Mouse (Mus musculus) neutrophil, adult 59 days (primary cell): Measurements from ENCODE around the gene Rsph10b. TPM values are rescaled to one million over a fixed set of nuclear protein-coding genes. Genes with fewer than 3 reads are reported as not detected.

Experiments used
- total RNA-seq, 2 experiments: library from RNA; stranded (reverse); gene quantifications; 1 replicate in 1 of 2; 2 replicates in 1 of 2; pipeline ENCODE4 v1.2.4; 2023

Rsph10b gene
- total RNA-seq, result under 1 TPM in 1 of 2 experiments, not detected in 1; 0.13 TPM

GRCm38 (mm10) chr5:143932831-143933230 is at the start of gene Rsph10b:
Gene Rsph10b, plus strand, starts transcription at chr5:143933035.

DNA sequence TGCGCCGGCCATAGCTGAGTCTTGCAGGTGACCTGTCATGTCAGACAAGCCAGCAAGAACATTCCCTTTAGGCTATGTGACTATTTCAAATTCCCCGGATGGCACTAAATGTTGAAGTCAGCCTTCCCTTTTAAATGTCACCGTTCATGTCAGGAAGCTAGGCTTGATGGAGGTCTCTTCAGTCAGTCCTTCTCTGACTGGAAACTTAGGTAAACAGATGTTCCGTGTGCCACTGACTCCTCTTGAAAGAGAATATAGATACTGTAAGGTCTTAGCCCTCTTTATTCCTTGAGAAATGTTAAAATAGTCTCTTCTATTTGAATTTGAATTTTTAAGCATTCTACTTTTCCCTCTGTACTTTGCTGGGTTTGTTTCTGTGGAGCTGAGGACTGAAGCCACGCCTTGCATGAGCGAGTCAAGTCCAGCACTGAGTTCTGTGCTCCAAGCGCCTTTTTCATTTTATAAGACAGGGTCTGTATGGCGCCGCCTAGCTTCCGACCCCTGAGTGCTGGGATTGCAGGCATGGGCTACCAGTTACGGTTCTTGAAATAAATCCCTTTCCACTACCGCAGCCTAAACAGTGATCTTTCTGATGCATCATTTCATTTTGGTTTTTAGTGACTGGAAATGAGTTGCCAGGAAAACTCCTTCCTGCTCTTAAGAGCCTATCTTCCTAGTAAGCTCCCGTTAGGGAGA is 35.1 kb upstream of the Rsph10b start, which contains the start of gene Ankrd61:
Gene Ankrd61 (minus strand): TSS at position 51 of the 696 bp plus-strand sequence.

GRCm38 (mm10) chr5:143909417-143910400 is 23.1 kb upstream of the Rsph10b start, which contains the start of the genes Aimp2 and Pms2:
Gene Aimp2, minus strand, starts transcription at chr5:143909847.
Gene Pms2, plus strand, starts transcription at chr5:143909964.

GRCm38 (mm10) chr5:143927875-143928274 is 5.0 kb upstream of the Rsph10b start, which contains the start of gene Gm42421:
Gene Gm42421, plus strand, starts transcription at chr5:143928175.

DNA sequence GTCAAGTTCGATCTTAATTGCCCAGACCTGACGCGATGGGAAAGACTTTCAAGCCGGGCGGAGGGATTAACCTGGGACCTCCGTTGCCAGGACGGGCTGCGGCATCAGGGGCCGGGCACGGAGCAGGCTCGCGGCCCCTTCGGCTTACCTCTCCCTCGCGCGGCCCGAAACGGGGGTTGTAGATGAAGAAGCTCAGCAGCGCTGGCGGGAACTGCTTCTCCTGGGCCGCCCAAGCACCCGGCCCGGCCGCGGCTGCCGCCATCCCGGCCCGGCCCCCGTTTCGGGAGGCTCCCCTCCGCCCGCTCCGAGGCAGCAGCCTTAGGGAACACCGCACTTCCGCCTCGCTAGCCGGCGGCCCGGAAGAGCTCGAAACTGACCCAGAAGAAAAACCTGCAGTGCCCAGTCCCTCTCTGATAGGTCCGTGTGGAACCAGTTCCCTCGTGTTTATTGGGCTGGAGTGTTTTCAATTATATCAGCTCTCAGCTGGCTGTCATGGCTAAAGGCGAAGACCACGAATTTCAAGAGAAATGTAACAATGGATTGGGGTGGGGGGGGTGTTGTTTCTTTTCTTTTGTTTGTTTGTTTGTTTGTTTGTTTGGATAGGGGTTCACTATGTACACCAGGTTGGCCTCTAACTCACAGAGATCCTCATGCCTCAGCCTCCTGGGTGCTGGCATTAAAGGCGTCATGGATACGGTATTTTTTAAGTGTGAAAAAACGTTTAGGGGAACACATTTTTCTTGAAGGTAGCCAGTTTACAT is 81.9 kb downstream of the Rsph10b start, which contains the start of gene Ccz1:
Gene Ccz1 (minus strand): TSS at position 327 of the 761 bp plus-strand sequence.

GRCm38 (mm10) chr5:144026620-144027263 is 93.9 kb downstream of the Rsph10b start, which contains the start of gene Ocm:
Gene Ocm, minus strand, starts transcription at chr5:144026670.

Other genes starting within 250 kb of the Rsph10b start
- 10 to 100 TPM; 16.2 to 21.3 TPM for gene Usp42, start 200.8 kb upstream of the Rsph10b start, total RNA-seq
- gene Eif2ak1, start 115.2 kb upstream of the Rsph10b start, total RNA-seq, result 10 to 100 TPM; 45.6 to 49.0 TPM
- not detected for gene Ankrd61, start 35.4 kb upstream of the Rsph10b start, total RNA-seq
- 10 to 100 TPM; 11.3 to 12.9 TPM for gene Aimp2, start 23.2 kb upstream of the Rsph10b start, total RNA-seq
- 10 to 100 TPM; 10.9 to 14.4 TPM for gene Pms2, start 23.1 kb upstream of the Rsph10b start, total RNA-seq
- under 1 TPM in 1 of 2 experiments, not detected in 1; 0.56 TPM for gene Gm42421, start 4.9 kb upstream of the Rsph10b start, total RNA-seq
- 10 to 100 TPM; 44.6 to 52.1 TPM for gene Ccz1, start 81.8 kb downstream of the Rsph10b start, total RNA-seq
- gene Ocm, start 93.6 kb downstream of the Rsph10b start, total RNA-seq, result not detected
- gene Lmtk2, start 167.4 kb downstream of the Rsph10b start, total RNA-seq, result 10 to 100 TPM; 63.6 to 67.2 TPM